Mouse (Mus musculus) spleen, embryonic (tissue): ENCODE measurements around the gene Fzd9.

Source experiments
- CTCF ChIA-PET: fragments of 350-600 bp; sonication (Branson Sonifier 250); formaldehyde crosslinking; loops from one replicate; lab custom pipeline; 2022; lab: Charles Lee

The Fzd9 gene

GRCm38 (mm10) chr5:135251079-135251454 lies at the start of gene Fzd9:
Fzd9 (minus strand) TSS chr5:135251230.
- CTCF ChIA-PET: no interaction called here

GRCm38 (mm10) chr5:135292001-135292400 lies 41.0 kb upstream of the Fzd9 start:
- CTCF ChIA-PET: interaction anchor here (0.5 kb wide), 1 partner anchor 407 kb away, joined by 7 read pairs; no protein-coding TSS in a partner anchor

DNA sequence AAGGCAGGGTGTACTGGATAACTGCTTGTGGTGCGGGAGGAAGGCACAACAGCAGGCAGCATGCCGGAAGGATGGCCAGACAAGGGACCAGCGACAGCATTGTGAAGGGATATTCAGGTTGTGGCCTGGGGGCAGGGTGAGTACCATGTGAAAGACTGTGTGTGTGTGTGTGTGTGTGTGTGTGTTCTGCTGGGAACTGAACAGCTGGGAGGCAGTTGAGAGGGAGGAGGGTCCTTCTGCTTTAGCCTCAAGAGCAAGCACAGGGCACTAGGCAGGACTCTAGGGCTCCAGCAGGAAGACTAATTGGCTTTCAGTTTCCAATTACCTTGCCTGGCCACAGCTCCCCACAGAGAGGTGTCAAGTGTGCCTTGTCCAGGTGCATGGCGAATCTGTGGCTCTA lies 40.2 kb upstream of the Fzd9 start:
- CTCF ChIA-PET: no interaction called here

DNA sequence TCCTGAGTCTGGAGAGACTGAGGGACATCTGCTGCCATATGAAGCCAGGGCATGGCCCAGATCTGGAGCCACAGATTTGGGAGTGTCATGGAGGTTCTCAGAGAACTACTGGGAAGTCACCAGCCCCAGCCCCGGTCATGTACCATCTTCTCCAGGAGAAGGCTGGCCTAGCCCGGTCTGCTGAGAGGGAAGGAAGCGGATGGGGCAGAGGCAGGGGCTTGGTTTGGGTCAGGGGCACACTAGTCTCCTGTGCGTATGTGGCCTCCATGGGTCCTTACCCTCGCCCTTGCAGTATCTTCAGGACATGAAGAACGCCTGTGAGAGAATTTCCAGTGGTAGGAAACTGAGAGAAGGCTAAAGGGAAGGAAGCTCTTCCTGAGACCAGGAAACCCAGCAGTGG lies 39.7 kb upstream of the Fzd9 start:
- CTCF ChIA-PET: no interaction called here

GRCm38 (mm10) chr5:135286926-135287325 lies 35.9 kb upstream of the Fzd9 start:
- CTCF ChIA-PET: interaction anchor here (0.6 to 0.7 kb wide), 2 partner anchors 93 to 157 kb away, joined by 4 to 5 read pairs; no protein-coding TSS in a partner anchor

DNA sequence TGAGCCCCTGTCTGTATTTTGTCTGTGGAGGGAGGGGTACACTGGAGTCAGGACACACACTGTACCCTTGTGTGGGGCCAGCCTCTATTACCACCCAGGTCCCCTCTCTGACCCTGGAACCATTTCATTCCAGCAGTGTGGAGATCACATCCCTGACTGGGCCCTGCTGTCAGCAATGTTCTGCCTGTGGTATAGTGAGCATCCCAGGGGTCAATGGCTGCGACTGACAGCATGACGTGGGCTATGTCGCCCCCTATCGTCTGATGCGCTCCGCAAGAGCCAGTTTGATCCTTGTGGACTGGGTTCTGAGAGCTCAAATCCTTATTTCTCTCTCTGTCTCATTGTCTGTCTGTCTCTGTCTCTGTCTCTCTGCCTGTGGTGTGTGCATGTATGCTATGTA lies 35.2 kb upstream of the Fzd9 start:
- CTCF ChIA-PET: interaction anchor here (0.6 to 0.7 kb wide), 2 partner anchors 48 to 225 kb away, joined by 3 read pairs; no protein-coding TSS in a partner anchor

GRCm38 (mm10) chr5:135285211-135285610 lies 34.2 kb upstream of the Fzd9 start:
- CTCF ChIA-PET: interaction anchor here (0.6 to 0.7 kb wide), 3 partner anchors 51 to 224 kb away, joined by 3 read pairs; no protein-coding TSS in a partner anchor

GRCm38 (mm10) chr5:135280226-135280625 lies 29.2 kb upstream of the Fzd9 start:
- CTCF ChIA-PET: no interaction called here

GRCm38 (mm10) chr5:135276597-135276996 lies 25.6 kb upstream of the Fzd9 start:
- CTCF ChIA-PET: no interaction called here

DNA sequence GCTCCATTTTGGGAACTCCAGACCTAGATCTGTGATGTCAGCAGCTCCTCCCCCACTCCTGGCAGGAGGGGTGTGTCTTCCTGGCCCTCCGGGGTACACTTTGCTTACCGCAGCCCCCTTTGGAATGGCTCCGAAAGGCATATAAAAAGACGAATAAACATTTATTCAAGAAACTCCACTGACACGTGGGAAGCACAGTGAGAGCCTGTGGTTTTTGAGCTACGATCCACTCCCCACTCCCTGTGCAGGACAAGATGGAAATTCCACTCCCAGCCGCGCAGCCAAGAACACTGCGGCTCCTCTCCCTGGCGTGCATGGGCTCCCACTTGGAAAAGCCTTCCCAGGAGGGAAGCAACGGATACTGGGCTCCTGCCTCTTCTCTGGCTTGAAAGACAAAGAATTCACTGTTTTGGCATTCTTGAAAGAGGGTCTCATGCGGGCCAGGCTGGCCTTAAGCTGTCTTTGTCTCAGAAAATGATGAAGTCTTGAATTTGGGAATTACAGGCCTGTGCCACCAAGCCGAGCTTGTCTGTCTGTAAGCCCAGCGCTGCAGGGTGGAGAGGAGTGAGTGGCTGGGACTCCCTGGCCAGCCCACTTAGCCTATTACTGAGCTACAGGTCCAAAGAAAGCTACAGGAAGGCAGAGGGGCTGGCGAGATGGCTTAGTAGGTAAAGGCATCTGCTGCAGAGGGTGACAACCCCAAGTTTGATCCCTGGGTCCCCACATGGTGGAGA lies 23.8 kb upstream of the Fzd9 start:
- CTCF ChIA-PET: interaction anchor here (0.7 kb wide), 1 partner anchor 241 kb away, joined by 3 read pairs; no protein-coding TSS in a partner anchor

DNA sequence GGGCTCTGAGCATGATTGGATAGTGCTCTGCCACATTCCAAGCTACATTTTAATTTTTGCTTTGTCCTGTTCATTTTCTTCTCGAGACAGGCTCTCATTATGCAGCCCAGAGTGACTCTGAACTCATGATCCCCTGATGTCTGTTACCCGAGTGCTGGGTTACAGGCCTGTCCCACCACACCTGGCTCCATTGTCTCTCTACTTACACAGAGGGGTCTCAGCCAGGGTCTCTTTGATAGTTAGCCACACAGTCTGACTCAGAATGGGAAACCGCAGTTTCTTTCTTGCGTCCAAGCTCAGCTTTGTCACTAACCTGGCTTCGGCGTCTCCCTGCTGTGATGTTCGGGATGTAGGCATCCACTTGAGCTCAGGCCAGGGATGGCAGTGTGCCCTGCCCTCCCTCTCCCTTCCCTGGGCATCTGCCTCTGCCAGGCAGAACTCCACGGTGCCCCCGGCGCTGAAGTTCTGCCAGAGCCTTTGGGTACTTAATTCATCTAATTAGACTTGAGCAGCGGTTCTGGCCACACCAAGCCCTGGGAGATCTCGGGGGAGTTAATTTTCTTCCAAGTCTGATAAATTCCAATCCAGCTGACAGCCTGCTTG lies 20.6 kb upstream of the Fzd9 start:
- CTCF ChIA-PET: no interaction called here

- CTCF ChIA-PET: no interaction called here
These were observed 19.3 kb upstream of the Fzd9 start for GRCm38 (mm10) chr5:135270361-135270760.

DNA sequence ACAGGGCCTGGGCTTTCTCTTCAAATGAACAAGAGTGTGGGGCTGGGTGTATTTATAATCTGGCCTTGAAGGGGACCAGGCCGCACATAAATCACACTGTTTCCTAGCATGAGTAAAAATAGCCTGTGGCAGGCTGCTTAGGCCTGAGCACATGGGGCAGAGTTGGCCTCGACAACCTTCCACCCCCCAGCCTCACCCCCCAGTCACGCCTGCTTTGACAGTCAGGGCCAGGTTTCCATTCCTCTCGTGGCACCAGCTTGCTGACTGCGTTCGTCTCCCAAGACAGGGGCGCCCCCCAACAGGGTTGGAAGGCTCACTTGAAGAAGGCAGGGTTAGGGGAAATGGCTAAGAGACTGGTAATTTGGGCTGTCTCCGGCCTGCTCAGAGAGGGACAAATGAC lies 18.4 kb upstream of the Fzd9 start:
- CTCF ChIA-PET: no interaction called here

DNA sequence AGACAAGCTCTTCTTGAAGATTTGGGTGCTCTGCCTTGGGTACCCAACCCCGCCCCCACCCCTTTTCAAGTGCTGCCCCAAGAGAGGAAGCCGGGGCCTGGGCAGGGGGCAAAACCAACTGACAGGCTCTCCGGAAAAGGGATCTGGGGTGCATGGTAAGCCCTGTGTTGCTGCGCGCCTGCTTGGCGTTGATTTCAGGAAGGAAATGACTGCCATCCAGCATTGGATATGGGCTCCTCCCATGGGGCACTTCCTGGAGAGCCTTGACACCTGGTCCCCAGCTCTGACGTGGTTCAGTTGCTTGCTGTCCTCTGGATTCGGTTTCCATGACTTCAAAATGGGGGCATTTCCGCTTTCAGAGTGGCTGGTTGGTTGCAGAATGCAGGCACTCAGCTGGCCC lies 13.5 kb upstream of the Fzd9 start:
- CTCF ChIA-PET: no interaction called here

DNA sequence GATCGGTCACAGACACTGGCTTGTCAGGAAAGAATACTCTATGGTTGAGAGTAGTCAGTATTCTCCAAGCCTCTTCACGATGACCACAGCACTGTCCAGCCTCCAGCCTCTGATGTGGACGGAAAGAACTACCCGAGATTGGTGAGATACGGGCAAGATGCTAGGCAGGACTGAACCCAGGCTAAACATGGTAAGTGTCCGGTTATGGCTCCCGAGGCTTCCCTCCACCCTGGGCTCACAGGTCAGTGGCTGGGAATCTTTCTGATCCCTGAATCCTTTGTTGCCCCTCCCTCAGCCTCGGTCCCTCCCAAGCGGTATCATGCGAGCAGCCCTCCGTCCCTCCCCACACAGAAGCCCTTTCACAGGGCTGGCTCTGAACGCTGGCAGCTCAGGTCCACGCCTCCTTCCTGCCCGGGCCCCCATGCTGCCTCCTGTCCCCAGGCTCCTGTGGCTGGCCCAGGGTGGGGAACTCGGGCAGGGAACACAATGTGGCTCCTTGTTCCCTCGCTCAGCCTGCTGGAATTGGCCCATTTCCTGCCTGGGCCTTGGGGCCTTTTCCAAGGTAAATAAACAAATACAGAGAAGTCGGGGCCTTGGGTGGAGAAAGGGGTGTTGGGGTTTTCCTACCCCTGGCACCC lies 13.0 kb upstream of the Fzd9 start:
- CTCF ChIA-PET: interaction anchor here (0.6 kb wide), 1 partner anchor 504 kb away, joined by 5 read pairs; no protein-coding TSS in a partner anchor

- CTCF ChIA-PET: no interaction called here
These were observed 7.5 kb upstream of the Fzd9 start for GRCm38 (mm10) chr5:135258280-135259150.

- CTCF ChIA-PET: interaction anchor here (0.6 kb wide), 1 partner anchor 530 kb away, joined by 8 read pairs; no protein-coding TSS in a partner anchor
These were observed 6.5 kb upstream of the Fzd9 start for GRCm38 (mm10) chr5:135257559-135257958.

- CTCF ChIA-PET: no interaction called here
These were observed 5.1 kb upstream of the Fzd9 start for GRCm38 (mm10) chr5:135256166-135256565.

GRCm38 (mm10) chr5:135253741-135254401 lies 2.8 kb upstream of the Fzd9 start:
- CTCF ChIA-PET: interaction anchor here (0.7 kb wide), 1 partner anchor 73 kb away, joined by 4 read pairs; no protein-coding TSS in a partner anchor

DNA sequence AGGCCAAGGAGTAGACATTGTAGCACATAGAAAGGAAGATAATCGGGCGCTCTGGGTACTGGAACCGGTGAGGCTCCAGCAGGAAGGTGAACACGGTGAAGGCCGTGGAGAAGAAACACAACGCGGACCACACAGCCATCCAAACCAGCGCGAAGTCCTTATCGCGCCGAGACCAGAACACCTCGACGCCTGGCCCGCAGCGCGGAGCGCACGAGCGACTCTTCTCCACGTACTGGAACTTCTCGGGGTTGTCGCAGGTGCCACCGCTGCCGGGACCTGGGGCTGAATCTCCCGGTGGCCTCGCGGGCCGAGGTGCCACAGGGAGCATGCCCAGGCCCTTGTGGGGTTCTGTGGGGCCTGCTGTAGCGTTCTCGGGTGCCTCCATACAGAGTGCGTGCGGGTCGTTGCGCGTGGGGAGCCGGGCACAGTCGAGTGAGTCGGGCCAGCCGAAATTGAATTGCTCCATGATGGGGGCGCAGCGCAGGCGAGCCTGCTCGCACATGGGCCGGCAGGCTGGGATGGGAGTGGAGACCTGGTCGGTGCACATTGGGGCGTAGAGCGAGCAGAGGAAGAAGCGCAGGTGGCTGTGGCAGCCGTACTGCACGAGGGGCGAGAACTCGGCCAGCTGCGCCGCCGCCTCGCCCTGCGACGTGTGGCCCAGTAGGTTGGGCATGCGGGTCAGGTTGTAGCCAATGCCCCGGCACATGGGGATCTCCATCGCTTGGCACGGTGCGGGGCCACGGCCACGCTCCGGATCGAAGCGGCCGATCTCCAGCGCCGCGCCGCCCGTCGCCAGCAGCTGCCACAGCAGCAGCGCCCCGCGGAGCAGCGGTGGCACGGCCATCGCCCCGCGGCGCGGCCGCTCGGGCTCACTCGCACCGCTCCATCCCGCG lies 598 bp downstream of the Fzd9 start:
- CTCF ChIA-PET: no interaction called here
